Comparison of ENCODE assay signal across 26 mouse cellular contexts in the genomic region with DNA sequence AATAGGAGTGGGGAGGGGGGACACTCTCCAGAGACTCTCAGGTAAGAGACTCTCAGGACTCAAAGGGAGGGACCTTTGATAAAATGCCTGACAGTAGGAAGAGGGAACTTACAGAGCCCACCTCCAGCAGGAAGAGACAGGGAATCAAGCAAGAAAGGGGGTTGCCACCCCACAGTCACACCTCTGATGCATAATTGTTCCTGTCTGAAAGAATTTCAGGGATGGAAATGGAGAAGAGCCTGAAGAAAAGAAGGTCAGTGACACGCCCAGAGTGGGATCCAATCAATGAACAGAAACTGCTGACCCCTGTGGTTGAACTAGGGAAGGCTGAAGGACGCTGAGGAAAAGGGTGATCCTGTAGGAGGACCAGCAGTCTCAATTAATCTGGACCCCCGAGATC.
"Had no signal": no experiment of that assay in that cellular context is flagged by ENCODE, and none has a peak within 500 bp of the region (broad histone marks: within the 10 kb centered on the region; RNA-seq: fewer than 3 reads in every experiment).

No protein-coding gene starts in this region.

- H3K4me1 ChIP-seq: embryonic facial prominence, embryonic 10.5 days; embryonic facial prominence, embryonic 12.5 days; embryonic facial prominence, embryonic 13.5 days; embryonic facial prominence, embryonic 15.5 days; forebrain, embryonic 10.5 days; forebrain, embryonic 12.5 days; forebrain, embryonic 13.5 days; forebrain, embryonic 15.5 days had no signal

- H3K4me2 ChIP-seq: embryonic facial prominence, embryonic 12.5 days; embryonic facial prominence, embryonic 13.5 days; embryonic facial prominence, embryonic 15.5 days; forebrain, embryonic 12.5 days; forebrain, embryonic 13.5 days; forebrain, embryonic 15.5 days had no signal

- ATAC-seq: forebrain, embryonic 13.5 days; forebrain, embryonic 14.5 days; forebrain, embryonic 15.5 days; forebrain, embryonic 16.5 days; forebrain, postnatal 0 days had no signal

- H3K27ac ChIP-seq: embryonic facial prominence, embryonic 10.5 days; embryonic facial prominence, embryonic 12.5 days; embryonic facial prominence, embryonic 13.5 days; embryonic facial prominence, embryonic 15.5 days; forebrain, embryonic 10.5 days; forebrain, embryonic 12.5 days; forebrain, embryonic 13.5 days; forebrain, embryonic 15.5 days; gastrocnemius, adult 2 months; heart, adult 2 months had no signal

- H3K9ac ChIP-seq: embryonic facial prominence, embryonic 12.5 days; embryonic facial prominence, embryonic 13.5 days; embryonic facial prominence, embryonic 15.5 days; forebrain, embryonic 12.5 days; forebrain, embryonic 13.5 days; forebrain, embryonic 15.5 days; forebrain, postnatal 0 days had no signal

- H3K9me3 ChIP-seq: embryonic facial prominence, embryonic 10.5 days; embryonic facial prominence, embryonic 12.5 days; embryonic facial prominence, embryonic 13.5 days; embryonic facial prominence, embryonic 15.5 days; forebrain, embryonic 10.5 days; forebrain, embryonic 12.5 days; forebrain, embryonic 13.5 days; forebrain, embryonic 15.5 days had no signal

- DNase-seq: cerebellum, adult 9-11 months; cerebellum, postnatal 10 days; cerebellum, postnatal 14 days; cerebellum, postnatal 25 days; cerebellum, postnatal 36 days; embryo, embryonic 11 days; forebrain, postnatal 0 days; gastrocnemius, adult 2 months; gastrocnemius, postnatal 10 days; gastrocnemius, postnatal 14 days; gastrocnemius, postnatal 25 days; gastrocnemius, postnatal 36 days; heart, adult 11 months; heart, adult 18-20 months; heart, adult 2 months had no signal

- H3K36me3 ChIP-seq: embryonic facial prominence, embryonic 10.5 days; embryonic facial prominence, embryonic 12.5 days; embryonic facial prominence, embryonic 13.5 days; embryonic facial prominence, embryonic 15.5 days; forebrain, embryonic 10.5 days; forebrain, embryonic 12.5 days; forebrain, embryonic 15.5 days had no signal

- H3K4me3 ChIP-seq: embryonic facial prominence, embryonic 10.5 days; embryonic facial prominence, embryonic 12.5 days; embryonic facial prominence, embryonic 13.5 days; embryonic facial prominence, embryonic 15.5 days; erythroblast, embryonic 14.5 days; forebrain, embryonic 10.5 days; forebrain, embryonic 12.5 days; forebrain, embryonic 13.5 days; forebrain, embryonic 15.5 days; gastrocnemius, adult 2 months; heart, adult 2 months had no signal

- H3K27me3 ChIP-seq: embryonic facial prominence, embryonic 12.5 days; embryonic facial prominence, embryonic 13.5 days; embryonic facial prominence, embryonic 15.5 days had no signal
